Mouse (Mus musculus): Measurements from ENCODE around the gene Srarp. TPM values are rescaled to one million over a fixed set of nuclear protein-coding genes. Genes with fewer than 3 reads are reported as not detected.

The Srarp gene
- polyA plus RNA-seq, 1 experiment from 2014 or later: not detected

- no peak for ATAC-seq
- H3K9me3 ChIP-seq: no peaks in the 10 kb centered on the region
- 93% methylated on average over 14 of the region's 14 CpGs for WGBS
- no peak overlapping the region for H3K9ac ChIP-seq (replicated peaks)
- H3K4me2 ChIP-seq (replicated peaks): no peak overlapping the region
- no peak overlapping the region for H3K27ac ChIP-seq
- H3K27me3 ChIP-seq: no peaks in the 10 kb centered on the region
- no peak overlapping the region for H3K4me3 ChIP-seq (replicated peaks)
- H3K36me3 ChIP-seq: peaks cover 44% of the 10 kb centered on the region
- peaks cover 34% of the 10 kb centered on the region for H3K4me1 ChIP-seq (replicated peaks)
Observed at GRCm38 (mm10) chr4:141456193-141456938, 20.5 kb upstream of the Srarp start.

- Histone ChIP-seq H3K9me3 (no peaks in the 10 kb centered on the region), H3K27me3 (no peaks in the 10 kb centered on the region), H3K9ac (replicated peaks) (no peak overlapping the region), H3K4me2 (replicated peaks) (no peak overlapping the region), H3K36me3 (peaks cover 50% of the 10 kb centered on the region), H3K27ac (no peak overlapping the region), H3K4me3 (replicated peaks) (no peak overlapping the region), H3K4me1 (replicated peaks) (peaks cover 26% of the 10 kb centered on the region)
- 87% methylated on average over 4 of the region's 4 CpGs for WGBS
- no peak for ATAC-seq
Observed at GRCm38 (mm10) chr4:141455526-141455925, 19.6 kb upstream of the Srarp start.

GRCm38 (mm10) chr4:141454581-141455350, 18.9 kb upstream of the Srarp start:
- Histone ChIP-seq H3K9me3 (no peaks in the 10 kb centered on the region), H3K27me3 (no peaks in the 10 kb centered on the region), H3K27ac (no peak overlapping the region), H3K9ac (replicated peaks) (no peak overlapping the region), H3K36me3 (peaks cover 55% of the 10 kb centered on the region), H3K4me2 (replicated peaks) (no peak overlapping the region), H3K4me1 (replicated peaks) (peaks cover 21% of the 10 kb centered on the region), H3K4me3 (replicated peaks) (no peak overlapping the region)
- 86% methylated on average over 14 of the region's 14 CpGs for WGBS
- no peak for ATAC-seq

DNA sequence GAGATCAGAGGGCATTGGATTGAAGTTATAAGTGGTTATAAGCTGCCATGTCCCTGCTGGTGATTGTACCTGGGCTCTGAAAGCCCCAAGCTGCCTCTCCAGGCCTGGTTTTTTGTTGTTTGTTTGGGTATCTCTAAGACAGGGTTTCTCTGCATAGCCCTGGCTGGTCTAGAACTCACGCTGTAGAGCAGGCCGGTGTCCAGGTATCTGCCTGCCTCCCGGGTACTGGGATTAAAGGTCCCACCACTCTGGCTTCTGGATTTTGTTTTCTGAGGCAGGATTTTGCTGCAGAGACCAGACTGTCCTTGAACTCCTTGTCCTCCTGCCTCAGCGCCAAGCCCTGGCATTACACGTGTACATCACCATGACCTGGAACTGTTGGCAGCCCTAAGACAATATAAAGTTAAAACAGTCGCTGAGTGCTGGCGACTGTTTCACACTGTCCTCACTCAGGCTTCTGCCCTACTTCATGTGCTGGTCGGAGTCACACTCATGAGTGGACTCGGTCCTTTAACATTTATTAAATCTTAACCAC, 16.1 kb upstream of the Srarp start:
- peaks cover 77% of the 10 kb centered on the region for H3K36me3 ChIP-seq
- ATAC-seq: no peak
- WGBS: 94% methylated on average over 9 of the region's 9 CpGs

DNA sequence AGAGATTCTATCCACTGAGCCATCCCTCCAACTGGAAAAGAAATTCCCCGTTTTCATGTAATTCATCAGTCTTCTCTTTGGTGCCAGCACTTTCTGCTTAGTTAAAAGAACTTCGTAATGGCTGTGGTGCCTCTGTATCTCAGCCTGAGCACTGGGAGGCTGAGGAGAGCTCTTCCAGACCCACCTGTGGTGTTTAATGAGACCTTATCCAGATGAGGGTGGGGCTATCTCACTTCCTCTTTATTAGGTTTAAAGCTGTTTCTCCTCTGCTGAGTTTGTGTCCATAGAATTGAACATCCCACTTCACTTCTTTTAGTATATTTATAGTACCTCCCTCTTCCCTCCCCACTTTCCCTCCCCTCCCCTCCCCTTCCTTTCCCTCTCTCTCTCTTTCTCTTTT, 15.3 kb upstream of the Srarp start:
- Histone ChIP-seq H3K4me3 (replicated peaks) (no peak overlapping the region), H3K4me2 (replicated peaks) (no peak overlapping the region), H3K27ac (no peak overlapping the region), H3K36me3 (peaks cover 76% of the 10 kb centered on the region), H3K27me3 (no peaks in the 10 kb centered on the region), H3K4me1 (replicated peaks) (peaks cover 7% of the 10 kb centered on the region), H3K9ac (replicated peaks) (no peak overlapping the region), H3K9me3 (no peaks in the 10 kb centered on the region)
- WGBS: 92% methylated on average over 2 of the region's 2 CpGs
- no peak for ATAC-seq

More for the DNA sequence above, 16.1 kb upstream of the Srarp start:
- 0 out of 2 replicates have a peak, but pooled peaks cover under 1% of the 10 kb centered on the region for H3K4me1 ChIP-seq (replicated peaks)
- no peaks in the 10 kb centered on the region for H3K27me3 ChIP-seq
- no peak overlapping the region for H3K4me3 ChIP-seq (replicated peaks)
- no peak overlapping the region for H3K9ac ChIP-seq (replicated peaks)
- no peak overlapping the region for H3K27ac ChIP-seq
- H3K9me3 ChIP-seq: no peaks in the 10 kb centered on the region
- H3K4me2 ChIP-seq (replicated peaks): no peak overlapping the region

DNA sequence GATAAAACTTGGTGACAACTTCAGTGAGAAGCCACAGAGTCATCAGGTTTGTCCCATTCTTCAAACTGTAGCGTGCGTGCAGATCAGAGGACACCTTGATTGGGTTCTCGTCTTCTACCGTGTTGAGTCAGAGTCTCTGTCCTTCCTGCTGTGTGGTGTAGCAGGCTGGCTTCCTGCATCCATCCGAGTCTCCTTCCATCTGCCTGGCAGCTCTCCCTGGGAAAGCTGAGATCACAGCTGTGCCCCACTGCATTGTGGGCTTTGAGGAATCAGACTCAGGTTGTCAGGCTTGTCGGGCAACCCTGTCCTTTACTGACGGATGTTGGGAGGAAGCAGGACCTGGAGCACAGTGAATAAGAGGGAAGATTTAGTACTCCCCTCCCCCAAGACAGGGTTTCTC, 10.3 kb upstream of the Srarp start:
- H3K36me3 ChIP-seq: peaks cover 43% of the 10 kb centered on the region
- H3K4me3 ChIP-seq (replicated peaks): peak overlapping the region; percentile 73; the same call in 1 of the 2 replicates
- H3K4me1 ChIP-seq (replicated peaks): peaks cover 24% of the 10 kb centered on the region
- ATAC-seq: no peak
- peak overlapping the region; percentile 90 for H3K4me2 ChIP-seq (replicated peaks)
- no peaks in the 10 kb centered on the region for H3K27me3 ChIP-seq
- 0 out of 2 replicates have a peak overlapping the region, but pooled peaks have one; percentile 44 for H3K9ac ChIP-seq (replicated peaks)
- 83% methylated on average over 7 of the region's 7 CpGs for WGBS
- H3K27ac ChIP-seq: no peak overlapping the region
- no peaks in the 10 kb centered on the region for H3K9me3 ChIP-seq

DNA sequence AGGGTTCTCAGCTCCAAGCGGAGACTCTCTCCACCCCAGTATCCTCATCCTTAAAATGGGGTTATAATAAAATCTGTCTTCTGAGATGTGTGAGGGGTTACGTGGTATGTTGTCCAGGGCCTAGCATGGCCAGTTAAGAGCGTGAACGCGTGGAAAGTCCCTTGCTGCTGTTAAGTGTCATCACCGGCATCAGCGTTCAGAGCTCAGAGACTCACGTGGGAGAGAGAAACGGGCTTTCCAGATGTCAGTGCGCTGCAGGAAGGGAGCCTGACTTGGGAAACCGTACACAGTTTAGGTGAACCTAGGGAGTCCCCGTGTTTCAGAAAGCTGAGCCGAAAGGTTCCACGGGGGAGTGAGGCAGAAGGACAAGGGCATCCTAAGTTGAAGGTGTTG, 9.4 kb upstream of the Srarp start:
- peaks cover 37% of the 10 kb centered on the region for H3K36me3 ChIP-seq
- WGBS: 17% methylated on average over 14 of the region's 14 CpGs
- peak overlapping the region; percentile 82 for H3K27ac ChIP-seq
- no peaks in the 10 kb centered on the region for H3K9me3 ChIP-seq
- ATAC-seq: no peak
- peak overlapping the region; percentile 73 for H3K4me3 ChIP-seq (replicated peaks)
- peaks cover 24% of the 10 kb centered on the region for H3K4me1 ChIP-seq (replicated peaks)
- peak overlapping the region; percentile 90 for H3K4me2 ChIP-seq (replicated peaks)
- peak overlapping the region; percentile 95 for H3K9ac ChIP-seq (replicated peaks)
- no peaks in the 10 kb centered on the region for H3K27me3 ChIP-seq

DNA sequence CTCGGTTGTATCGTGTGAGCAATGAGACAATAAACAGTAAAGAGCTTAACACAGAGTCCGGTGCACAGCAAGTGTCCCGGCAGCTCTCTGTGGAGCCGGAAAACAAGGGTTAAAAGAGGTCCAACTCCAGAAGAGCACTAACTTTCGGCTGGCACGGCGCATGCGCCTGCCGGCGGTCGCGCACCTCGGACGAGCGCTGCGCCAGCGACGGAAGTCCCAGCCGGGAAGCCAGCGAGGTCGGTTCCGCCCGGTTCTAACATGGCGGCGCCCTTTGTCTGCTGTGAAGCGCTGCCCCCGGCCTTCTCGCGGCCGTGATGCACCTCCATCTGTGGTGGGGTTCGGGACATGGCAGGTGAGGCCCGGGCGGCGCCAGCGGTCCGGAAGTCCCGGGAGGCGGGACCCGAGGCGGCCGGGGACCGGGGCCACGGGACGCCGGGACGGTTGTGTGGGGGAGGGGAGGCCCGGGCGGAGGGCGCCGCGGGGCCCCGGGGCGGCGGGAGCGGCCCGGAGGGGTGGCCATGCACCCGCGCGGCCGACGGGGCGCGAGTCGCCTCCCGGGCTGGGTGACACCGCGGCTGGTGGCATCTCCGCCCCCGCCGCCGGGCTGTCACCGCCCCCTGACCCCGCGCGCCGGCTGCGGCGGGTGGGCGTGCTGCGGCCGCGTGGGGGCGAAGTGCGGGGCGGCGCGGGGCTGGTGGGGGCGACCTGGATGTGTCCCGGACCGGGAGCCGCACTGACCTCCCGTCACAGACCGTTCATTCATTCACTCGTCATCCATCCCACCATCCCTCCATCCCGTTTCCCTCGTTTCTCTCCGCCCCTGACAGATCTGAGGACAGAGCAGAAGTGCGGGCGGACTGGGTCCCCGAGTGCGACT, 8.8 kb upstream of the Srarp start, which contains the start of gene Zbtb17:
Zbtb17 (plus strand) TSS at position 204 of the 877 bp plus-strand sequence.
- Histone ChIP-seq H3K27ac (peak within 1 kb of the TSS; percentile 82), H3K27me3 (no peaks in the 10 kb centered on the region), H3K36me3 (peaks cover 30% of the 10 kb centered on the region), H3K9me3 (no peaks in the 10 kb centered on the region), H3K4me2 (replicated peaks) (peak within 1 kb of the TSS; percentile 90), H3K9ac (replicated peaks) (peak within 1 kb of the TSS; percentile 95), H3K4me1 (replicated peaks) (peaks cover 24% of the 10 kb centered on the region), H3K4me3 (replicated peaks) (peak within 1 kb of the TSS; percentile 73)
- WGBS: under 1% methylated on average over 87 of the region's 102 CpGs
- ATAC-seq: peak; percentile 95

DNA sequence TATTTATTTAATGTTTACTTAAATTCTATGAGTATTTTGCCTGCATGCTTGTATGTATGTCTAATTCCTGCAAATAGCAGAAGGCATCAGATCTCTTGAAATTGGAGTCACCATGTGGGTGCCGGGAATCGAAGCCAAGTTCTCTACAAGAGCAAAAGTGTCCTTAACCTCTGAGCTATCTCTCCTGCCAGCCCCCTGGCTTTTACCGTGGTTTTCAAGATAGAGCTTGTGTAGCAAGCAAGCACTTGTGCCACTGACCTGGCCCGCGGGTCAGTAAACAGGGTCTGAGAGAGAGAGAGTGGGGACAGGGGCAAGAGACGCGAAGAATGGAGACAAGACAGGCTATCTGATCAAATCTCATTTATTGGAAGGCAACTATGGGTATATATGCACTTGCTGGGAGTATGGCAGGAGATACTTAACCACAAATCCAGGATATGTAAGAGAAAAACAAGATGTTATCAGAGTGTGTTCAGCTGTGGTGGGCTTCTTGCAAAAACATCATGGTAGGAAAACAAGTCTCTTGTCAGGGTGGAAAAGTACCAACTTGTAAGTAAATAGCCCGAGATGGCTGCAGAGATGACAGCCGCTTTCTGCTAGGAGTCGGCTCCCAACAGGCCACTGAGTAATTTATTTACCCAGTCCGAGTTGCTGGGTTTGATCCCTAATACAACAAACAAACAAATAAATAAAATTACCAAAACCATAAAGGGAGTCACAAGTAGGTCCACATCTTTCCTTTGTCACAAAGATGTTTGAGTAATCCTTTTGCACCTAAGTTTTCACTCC, 7.9 kb upstream of the Srarp start:
- no peak for ATAC-seq
- 49% methylated on average over 11 of the region's 11 CpGs for WGBS
- H3K9ac ChIP-seq (replicated peaks): no peak overlapping the region
- no peak overlapping the region for H3K27ac ChIP-seq
- H3K27me3 ChIP-seq: no peaks in the 10 kb centered on the region
- H3K9me3 ChIP-seq: no peaks in the 10 kb centered on the region
- peaks cover 22% of the 10 kb centered on the region for H3K36me3 ChIP-seq
- peak overlapping the region; percentile 90 for H3K4me2 ChIP-seq (replicated peaks)
- H3K4me1 ChIP-seq (replicated peaks): peaks cover 24% of the 10 kb centered on the region
- peak overlapping the region; percentile 73 for H3K4me3 ChIP-seq (replicated peaks)

- H3K36me3 ChIP-seq: no peaks in the 10 kb centered on the region
- no peaks in the 10 kb centered on the region for H3K27me3 ChIP-seq
- no peak overlapping the region for H3K4me3 ChIP-seq (replicated peaks)
- no peak overlapping the region for H3K27ac ChIP-seq
- no peaks in the 10 kb centered on the region for H3K9me3 ChIP-seq
- no peak for ATAC-seq
- H3K9ac ChIP-seq (replicated peaks): no peak overlapping the region
- no peak overlapping the region for H3K4me2 ChIP-seq (replicated peaks)
- peaks cover 13% of the 10 kb centered on the region for H3K4me1 ChIP-seq (replicated peaks)
Observed at GRCm38 (mm10) chr4:141440877-141441276, 5.0 kb upstream of the Srarp start.

Measured in midbrain, embryonic 13.5 days (tissue).